Mouse (Mus musculus): ENCODE results near the gene Sptssb. TPM values are rescaled to one million over a fixed set of nuclear protein-coding genes. Genes with fewer than 3 reads are reported as not detected.

The Sptssb gene
- 0.37 and 1.2 TPM in 2 replicates for polyA plus RNA-seq (2015; fragmentation: Nextera tagmentation; extraction: Ambion mirVana)

GRCm38 (mm10) chr3:69859858-69860588 is at the start of gene Sptssb:
Sptssb (minus strand) TSS chr3:69859940.
- H3K27me3 ChIP-seq (ENCODE audit: control insufficient read depth, insufficient read depth, low read depth, low read length): no peaks in the 10 kb centered on the region
- WGBS: 1% methylated on average over 24 of the region's 24 CpGs
- H3K9me3 ChIP-seq (replicated peaks; ENCODE audit: control insufficient read depth, low read length, poor library complexity, severe bottlenecking): no peaks in the 10 kb centered on the region
- H3K4me1 ChIP-seq (ENCODE audit: control insufficient read depth, insufficient read depth, low read length): 0 out of 2 replicates have a peak, but pooled peaks cover 4% of the 10 kb centered on the region
- H3K36me3 ChIP-seq (ENCODE audit: control insufficient read depth, insufficient read depth, low read length): no peaks in the 10 kb centered on the region
- peak within 1 kb of the TSS; percentile 91 for H3K4me2 ChIP-seq (ENCODE audit: low read length)
- H3K4me3 ChIP-seq (ENCODE audit: low read depth, low read length): peak within 1 kb of the TSS; percentile 59
- H3K9ac ChIP-seq (ENCODE audit: low read depth, low read length): peak within 1 kb of the TSS; percentile 64
- peak; percentile 71 for ATAC-seq
- peak within 1 kb of the TSS; percentile 56 for H3K27ac ChIP-seq (ENCODE audit: low read length)

- Histone ChIP-seq H3K4me1 (ENCODE audit: control insufficient read depth, insufficient read depth, low read length) (no peaks in the 10 kb centered on the region; the same call in 1 of the 2 replicates), H3K36me3 (ENCODE audit: control insufficient read depth, insufficient read depth, low read length) (no peaks in the 10 kb centered on the region), H3K9ac (ENCODE audit: low read depth, low read length) (no peak overlapping the region), H3K27ac (ENCODE audit: low read length) (no peak overlapping the region), H3K9me3 (replicated peaks; ENCODE audit: control insufficient read depth, low read length, poor library complexity, severe bottlenecking) (no peaks in the 10 kb centered on the region), H3K27me3 (ENCODE audit: control insufficient read depth, insufficient read depth, low read depth, low read length) (no peaks in the 10 kb centered on the region), H3K4me2 (ENCODE audit: low read length) (no peak overlapping the region), H3K4me3 (ENCODE audit: low read depth, low read length) (no peak overlapping the region)
- ATAC-seq: peak; percentile 67
- WGBS: 67% methylated on average over 4 of the region's 4 CpGs
Observed at GRCm38 (mm10) chr3:69908074-69908473, 48.3 kb upstream of the Sptssb start.

- Histone ChIP-seq H3K36me3 (ENCODE audit: control insufficient read depth, insufficient read depth, low read length) (no peaks in the 10 kb centered on the region), H3K9ac (ENCODE audit: low read depth, low read length) (no peak overlapping the region), H3K27me3 (ENCODE audit: control insufficient read depth, insufficient read depth, low read depth, low read length) (no peaks in the 10 kb centered on the region), H3K4me3 (ENCODE audit: low read depth, low read length) (no peak overlapping the region), H3K4me1 (ENCODE audit: control insufficient read depth, insufficient read depth, low read length) (no peaks in the 10 kb centered on the region), H3K4me2 (ENCODE audit: low read length) (no peak overlapping the region), H3K9me3 (replicated peaks; ENCODE audit: control insufficient read depth, low read length, poor library complexity, severe bottlenecking) (no peaks in the 10 kb centered on the region), H3K27ac (ENCODE audit: low read length) (no peak overlapping the region)
- ATAC-seq: peak; percentile 49; the same call in 1 of the 2 replicates
- 45% methylated on average over 6 of the region's 6 CpGs for WGBS
Observed at GRCm38 (mm10) chr3:69907564-69907963, 47.8 kb upstream of the Sptssb start.

GRCm38 (mm10) chr3:69902787-69903477 is 43.2 kb upstream of the Sptssb start:
- WGBS: 75% methylated on average over 9 of the region's 9 CpGs
- Histone ChIP-seq H3K27ac (ENCODE audit: low read length) (no peak overlapping the region), H3K4me2 (ENCODE audit: low read length) (no peak overlapping the region)

GRCm38 (mm10) chr3:69902382-69902781 is 42.6 kb upstream of the Sptssb start:
- Histone ChIP-seq H3K9ac (ENCODE audit: low read depth, low read length) (no peak overlapping the region), H3K4me1 (ENCODE audit: control insufficient read depth, insufficient read depth, low read length) (no peaks in the 10 kb centered on the region), H3K27me3 (ENCODE audit: control insufficient read depth, insufficient read depth, low read depth, low read length) (no peaks in the 10 kb centered on the region), H3K4me3 (ENCODE audit: low read depth, low read length) (no peak overlapping the region), H3K36me3 (ENCODE audit: control insufficient read depth, insufficient read depth, low read length) (no peaks in the 10 kb centered on the region), H3K27ac (ENCODE audit: low read length) (no peak overlapping the region), H3K9me3 (replicated peaks; ENCODE audit: control insufficient read depth, low read length, poor library complexity, severe bottlenecking) (no peaks in the 10 kb centered on the region), H3K4me2 (ENCODE audit: low read length) (no peak overlapping the region)
- ATAC-seq: no peak
- 83% methylated on average over 2 of the region's 2 CpGs for WGBS

More at GRCm38 (mm10) chr3:69902787-69903477, 43.2 kb upstream of the Sptssb start:
- Histone ChIP-seq H3K36me3 (ENCODE audit: control insufficient read depth, insufficient read depth, low read length) (no peaks in the 10 kb centered on the region), H3K9ac (ENCODE audit: low read depth, low read length) (no peak overlapping the region), H3K27me3 (ENCODE audit: control insufficient read depth, insufficient read depth, low read depth, low read length) (no peaks in the 10 kb centered on the region), H3K4me1 (ENCODE audit: control insufficient read depth, insufficient read depth, low read length) (no peaks in the 10 kb centered on the region), H3K4me3 (ENCODE audit: low read depth, low read length) (no peak overlapping the region), H3K9me3 (replicated peaks; ENCODE audit: control insufficient read depth, low read length, poor library complexity, severe bottlenecking) (no peaks in the 10 kb centered on the region)
- ATAC-seq: 0 out of 2 replicates have a peak, but pooled peaks have one; percentile 18

GRCm38 (mm10) chr3:69901874-69902381 is 42.2 kb upstream of the Sptssb start:
- H3K4me1 ChIP-seq (ENCODE audit: control insufficient read depth, insufficient read depth, low read length): no peaks in the 10 kb centered on the region
- no peak overlapping the region for H3K27ac ChIP-seq (ENCODE audit: low read length)
- H3K27me3 ChIP-seq (ENCODE audit: control insufficient read depth, insufficient read depth, low read depth, low read length): no peaks in the 10 kb centered on the region
- ATAC-seq: no peak
- no peaks in the 10 kb centered on the region for H3K9me3 ChIP-seq (replicated peaks; ENCODE audit: control insufficient read depth, low read length, poor library complexity, severe bottlenecking)
- no peak overlapping the region for H3K9ac ChIP-seq (ENCODE audit: low read depth, low read length)
- H3K36me3 ChIP-seq (ENCODE audit: control insufficient read depth, insufficient read depth, low read length): no peaks in the 10 kb centered on the region
- no peak overlapping the region for H3K4me2 ChIP-seq (ENCODE audit: low read length)
- no peak overlapping the region for H3K4me3 ChIP-seq (ENCODE audit: low read depth, low read length)

GRCm38 (mm10) chr3:69900335-69900734 is 40.6 kb upstream of the Sptssb start:
- Histone ChIP-seq H3K27me3 (ENCODE audit: control insufficient read depth, insufficient read depth, low read depth, low read length) (no peaks in the 10 kb centered on the region), H3K4me1 (ENCODE audit: control insufficient read depth, insufficient read depth, low read length) (no peaks in the 10 kb centered on the region), H3K9me3 (replicated peaks; ENCODE audit: control insufficient read depth, low read length, poor library complexity, severe bottlenecking) (no peaks in the 10 kb centered on the region), H3K4me2 (ENCODE audit: low read length) (no peak overlapping the region), H3K36me3 (ENCODE audit: control insufficient read depth, insufficient read depth, low read length) (no peaks in the 10 kb centered on the region), H3K27ac (ENCODE audit: low read length) (no peak overlapping the region), H3K4me3 (ENCODE audit: low read depth, low read length) (no peak overlapping the region), H3K9ac (ENCODE audit: low read depth, low read length) (no peak overlapping the region)
- 69% methylated on average over 5 of the region's 5 CpGs for WGBS
- ATAC-seq: no peak

GRCm38 (mm10) chr3:69897917-69898594 is 38.3 kb upstream of the Sptssb start:
- Histone ChIP-seq H3K4me1 (ENCODE audit: control insufficient read depth, insufficient read depth, low read length) (no peaks in the 10 kb centered on the region), H3K4me3 (ENCODE audit: low read depth, low read length) (no peak overlapping the region), H3K27ac (ENCODE audit: low read length) (no peak overlapping the region), H3K9ac (ENCODE audit: low read depth, low read length) (no peak overlapping the region), H3K4me2 (ENCODE audit: low read length) (no peak overlapping the region), H3K27me3 (ENCODE audit: control insufficient read depth, insufficient read depth, low read depth, low read length) (no peaks in the 10 kb centered on the region), H3K36me3 (ENCODE audit: control insufficient read depth, insufficient read depth, low read length) (no peaks in the 10 kb centered on the region), H3K9me3 (replicated peaks; ENCODE audit: control insufficient read depth, low read length, poor library complexity, severe bottlenecking) (no peaks in the 10 kb centered on the region)
- 80% methylated on average over 7 of the region's 8 CpGs for WGBS
- ATAC-seq: no peak

All from midbrain, embryonic 16.5 days (tissue).